In genomic region chr6:118010756-118011615, GRCm38 (mm10) we compare ENCODE assay signal across 8 mouse cellular contexts. TPM values are rescaled to one million over a fixed set of nuclear protein-coding genes. Genes with fewer than 3 reads are reported as not detected.
DNase-seq lines count a peak whose midpoint lies in the region; ATAC-seq and TF ChIP-seq lines count a peak whose summit lies in the region.

Gene Rasgef1a (plus strand): TSS chr6:118011438.

- H3K36me3 ChIP-seq in heart, embryonic 10.5 days = no peaks in the 10 kb centered on the region

- H3K27me3 ChIP-seq in heart, embryonic 10.5 days (ENCODE audit: insufficient read depth, poor library complexity, severe bottlenecking) = peaks cover 78% of the 10 kb centered on the region

- no peaks in the 10 kb centered on the region for H3K9me3 ChIP-seq in heart, embryonic 10.5 days

- no peak for ATAC-seq in megakaryocyte, adult 5-6 weeks (ENCODE audit: poor library complexity, severe bottlenecking)

- WGBS in heart, embryonic 10.5 days = 14% methylated on average over 70 of the region's 70 CpGs

- peaks cover 5% of the 10 kb centered on the region; the same call in 1 of the 2 replicates for H3K4me1 ChIP-seq in heart, embryonic 10.5 days

- TF ChIP-seq CTCF in brain, embryonic 14.5 days (IDR thresholded peaks at IDR 0.05; ENCODE audit: borderline replicate concordance, extremely low read depth, insufficient read depth, insufficient read length) = no peak

- no peak for DNase-seq in heart, embryonic 10.5 days (ENCODE audit: low spot score)
- DNase-seq in heart, adult 9 months (ENCODE audit: low spot score in 2 of 2) = no peak
- peak; percentile 31 for DNase-seq in brain, embryonic 14.5 days (ENCODE audit: low read depth)
- DNase-seq in frontal cortex, adult 2 months (ENCODE audit: extremely low spot score in 1 of 2, low spot score in 1 of 2) = peak in 1 of 2 experiments; percentile 62
- no peak for DNase-seq in left cerebral cortex, postnatal 4 days
- peak; percentile 70 for DNase-seq in right cerebral cortex, adult 18-20 months
- no peak for DNase-seq in natural killer cell, adult 2 months (ENCODE audit: low spot score in 2 of 2)

- H3K27ac ChIP-seq in heart, embryonic 10.5 days = no peak within 1 kb of the TSS

- no peak for TF ChIP-seq POLR2A in brain, embryonic 14.5 days (IDR thresholded peaks at IDR 0.05; ENCODE audit: borderline replicate concordance, extremely low read depth, insufficient read depth, insufficient read length, poor library complexity, severe bottlenecking)

- peak within 1 kb of the TSS; percentile 60 for H3K4me3 ChIP-seq in heart, embryonic 10.5 days

- intact Hi-C loops in left cerebral cortex, postnatal 4 days (cut with DNase I) = no loop called here

RNA-seq across cellular contexts. Expression of gene Rasgef1a, which starts in this region (rescaled TPM):
- polyA plus RNA-seq in heart, embryonic 10.5 days (2016; fragmentation: Nextera tagmentation; extraction: Ambion mirVana) = 0.35 and 0.43 TPM in 2 replicates
- polyA plus RNA-seq in brain, embryonic 14.5 days (2012; rRNA removed) = 5.5 and 5.8 TPM in 2 replicates
- 154 and 164 TPM in 2 replicates for polyA plus RNA-seq in frontal cortex, adult 2 months (2012; rRNA removed)
- total RNA-seq in left cerebral cortex, postnatal 4 days (2021) = 10 to 100 TPM; 31.7 to 35.2 TPM
- total RNA-seq in megakaryocyte, adult 5-6 weeks (2015) = 0.09 TPM in 1 of 2 replicates, not detected in the other
- total RNA-seq in megakaryocyte, adult 5-6 weeks (2017) = 0.29 TPM in 1 of 2 replicates, not detected in the other

Comparison
In these comparisons a context has a peak if more than half of its experiments do, and no peak if none do; other contexts are left out.
1. RNA of gene Rasgef1a (total RNA-seq): 31.7 to 35.2 TPM in left cerebral cortex, postnatal 4 days; 0.09 to 0.29 TPM in megakaryocyte, adult 5-6 weeks; every median in the first group is over 10 times any median in the second.
2. RNA of gene Rasgef1a (polyA plus RNA-seq): 154 to 164 TPM in frontal cortex, adult 2 months; 5.5 to 5.8 TPM in brain, embryonic 14.5 days and 0.35 to 0.43 TPM in heart, embryonic 10.5 days; every median in the first group is over 10 times any median in the second.
3. DNase-seq: peak in brain, embryonic 14.5 days (single experiment) and right cerebral cortex, adult 18-20 months (single experiment); none in heart, embryonic 10.5 days (single experiment), heart, adult 9 months (0 of 2), left cerebral cortex, postnatal 4 days (single experiment) and natural killer cell, adult 2 months (0 of 2).